Mouse (Mus musculus): Measurements from ENCODE around the gene Sprr2a3. TPM values are rescaled to one million over a fixed set of nuclear protein-coding genes. Genes with fewer than 3 reads are reported as not detected.
A peak's percentile ranks its signal among the peaks of the same experiment; 100 is the strongest.
"Not testable (repeated sequence)": the region's sequence is repeated elsewhere in the genome, so short reads cannot be mapped to it uniquely, and the experiment has no call there.

The Sprr2a3 gene
- not detected in 2 replicates for polyA plus RNA-seq (2015; fragmentation: Nextera tagmentation; extraction: Ambion mirVana)

- not testable (repeated sequence) for H3K36me3 ChIP-seq (ENCODE audit: insufficient read depth, low read length); ATAC-seq; H3K27ac ChIP-seq (ENCODE audit: low read length); H3K4me3 ChIP-seq (ENCODE audit: low read depth, low read length); H3K9ac ChIP-seq (replicated peaks; ENCODE audit: low read depth); H3K9me3 ChIP-seq (ENCODE audit: low read length); H3K27me3 ChIP-seq (replicated peaks; ENCODE audit: insufficient read depth, low read length); DNase-seq (ENCODE audit: low spot score); H3K4me1 ChIP-seq (ENCODE audit: insufficient read depth, low read depth, low read length); H3K4me2 ChIP-seq (replicated peaks; ENCODE audit: low read depth, low read length)
- WGBS, result 71% methylated on average over 1 of the region's 1 CpGs
Measured at GRCm38 (mm10) chr3:92285101-92285500, at the start of gene Sprr2a3. TSS of gene Sprr2a3 (plus strand) at chr3:92285417.

DNA sequence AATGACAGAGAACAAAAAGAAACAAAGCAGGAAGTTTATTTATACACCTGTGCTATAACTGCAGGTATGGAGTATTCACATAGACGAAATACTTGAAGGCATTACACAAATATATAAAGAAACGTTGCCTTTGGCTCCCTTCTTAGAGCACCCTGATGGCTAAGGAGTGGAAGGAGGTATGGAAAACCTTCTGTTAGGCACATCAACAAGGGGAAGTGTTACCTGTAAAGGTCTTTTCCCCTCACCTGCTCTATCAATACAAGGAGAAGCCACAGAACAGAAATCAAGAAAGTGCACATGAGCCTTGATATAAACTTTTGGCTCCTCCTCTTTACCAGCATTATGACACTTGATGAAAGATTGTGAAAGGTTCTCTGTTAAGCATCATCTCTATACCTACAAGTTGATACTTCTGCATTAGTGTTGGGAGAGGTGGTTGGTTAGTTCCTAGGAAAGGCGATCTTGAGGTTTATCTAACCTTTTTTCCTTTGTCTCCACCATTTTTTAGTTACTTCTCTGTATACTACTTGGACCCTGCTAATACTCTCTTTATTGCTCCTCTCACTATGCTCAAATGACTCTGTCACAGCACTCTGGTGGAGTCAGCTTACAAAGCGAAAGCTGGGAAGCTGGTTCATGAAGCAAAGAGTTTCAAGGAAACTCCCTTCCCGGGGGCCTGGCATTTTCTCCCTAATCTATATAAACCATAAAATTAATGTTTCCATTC is 48.6 kb upstream of the Sprr2a3 start:
- ATAC-seq, result peak; percentile 23
- DNase-seq (ENCODE audit: low spot score); H3K4me2 ChIP-seq (replicated peaks; ENCODE audit: low read depth, low read length); H3K4me3 ChIP-seq (ENCODE audit: low read depth, low read length); H3K27ac ChIP-seq (ENCODE audit: low read length); H3K27me3 ChIP-seq (replicated peaks; ENCODE audit: insufficient read depth, low read length); H3K4me1 ChIP-seq (ENCODE audit: insufficient read depth, low read depth, low read length); H3K9me3 ChIP-seq (ENCODE audit: low read length); H3K36me3 ChIP-seq (ENCODE audit: insufficient read depth, low read length); H3K9ac ChIP-seq (replicated peaks; ENCODE audit: low read depth): not testable (repeated sequence)
- no CpG with 5 or more reads among the region's 5 CpGs for WGBS

DNA sequence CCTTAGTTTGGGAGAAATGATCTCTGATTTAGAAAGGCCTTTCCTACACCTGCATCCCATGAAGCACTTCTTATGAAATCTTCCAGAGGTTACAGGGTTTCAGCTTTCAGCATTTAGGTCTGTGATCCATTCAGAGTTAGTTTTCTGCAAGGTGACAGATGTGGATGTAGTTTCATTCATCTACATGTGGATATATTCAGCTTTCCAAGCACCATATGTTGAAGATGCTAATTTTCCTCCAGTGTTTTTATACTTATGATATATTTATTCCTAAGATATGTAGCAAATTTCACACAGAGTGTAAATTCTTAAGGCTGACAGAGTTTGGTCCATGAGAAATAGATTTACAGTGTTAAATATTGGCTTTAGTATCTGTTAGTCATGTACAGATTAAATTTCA is 46.5 kb upstream of the Sprr2a3 start:
- not testable (repeated sequence) for H3K27ac ChIP-seq (ENCODE audit: low read length); H3K4me3 ChIP-seq (ENCODE audit: low read depth, low read length); H3K4me1 ChIP-seq (ENCODE audit: insufficient read depth, low read depth, low read length); H3K36me3 ChIP-seq (ENCODE audit: insufficient read depth, low read length); ATAC-seq; H3K9ac ChIP-seq (replicated peaks; ENCODE audit: low read depth); H3K27me3 ChIP-seq (replicated peaks; ENCODE audit: insufficient read depth, low read length); DNase-seq (ENCODE audit: low spot score); H3K9me3 ChIP-seq (ENCODE audit: low read length); H3K4me2 ChIP-seq (replicated peaks; ENCODE audit: low read depth, low read length)

DNA sequence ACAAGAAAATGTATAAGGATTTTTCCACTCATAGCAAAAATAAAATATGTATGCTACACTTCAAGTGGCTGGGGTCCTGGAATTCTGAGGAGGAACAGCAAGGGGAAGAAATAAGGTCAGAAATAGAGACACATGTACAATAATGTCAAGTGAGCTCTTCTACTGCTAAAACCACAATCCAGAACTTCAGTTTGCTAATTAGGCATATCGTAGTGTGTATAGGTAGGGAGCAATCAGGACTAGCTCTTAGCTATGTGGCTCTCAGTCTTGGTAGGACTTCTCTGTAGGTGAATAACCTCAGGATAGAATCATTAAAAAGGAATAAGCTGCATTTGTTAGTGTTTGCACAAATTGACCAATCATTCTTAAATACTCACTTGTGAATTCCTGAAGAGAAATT is 46.0 kb upstream of the Sprr2a3 start:
- H3K9ac ChIP-seq (replicated peaks; ENCODE audit: low read depth); H3K4me2 ChIP-seq (replicated peaks; ENCODE audit: low read depth, low read length); H3K36me3 ChIP-seq (ENCODE audit: insufficient read depth, low read length); H3K27me3 ChIP-seq (replicated peaks; ENCODE audit: insufficient read depth, low read length); H3K4me3 ChIP-seq (ENCODE audit: low read depth, low read length); ATAC-seq; H3K27ac ChIP-seq (ENCODE audit: low read length); H3K9me3 ChIP-seq (ENCODE audit: low read length); DNase-seq (ENCODE audit: low spot score); H3K4me1 ChIP-seq (ENCODE audit: insufficient read depth, low read depth, low read length): not testable (repeated sequence)
- no CpG with 5 or more reads among the region's 1 CpGs for WGBS

- not testable (repeated sequence) for H3K4me3 ChIP-seq (ENCODE audit: low read depth, low read length); ATAC-seq; H3K4me1 ChIP-seq (ENCODE audit: insufficient read depth, low read depth, low read length); H3K9me3 ChIP-seq (ENCODE audit: low read length); H3K9ac ChIP-seq (replicated peaks; ENCODE audit: low read depth); DNase-seq (ENCODE audit: low spot score); H3K4me2 ChIP-seq (replicated peaks; ENCODE audit: low read depth, low read length); H3K27me3 ChIP-seq (replicated peaks; ENCODE audit: insufficient read depth, low read length); H3K27ac ChIP-seq (ENCODE audit: low read length); H3K36me3 ChIP-seq (ENCODE audit: insufficient read depth, low read length)
Measured at GRCm38 (mm10) chr3:92244833-92245232, 40.4 kb upstream of the Sprr2a3 start.

DNA sequence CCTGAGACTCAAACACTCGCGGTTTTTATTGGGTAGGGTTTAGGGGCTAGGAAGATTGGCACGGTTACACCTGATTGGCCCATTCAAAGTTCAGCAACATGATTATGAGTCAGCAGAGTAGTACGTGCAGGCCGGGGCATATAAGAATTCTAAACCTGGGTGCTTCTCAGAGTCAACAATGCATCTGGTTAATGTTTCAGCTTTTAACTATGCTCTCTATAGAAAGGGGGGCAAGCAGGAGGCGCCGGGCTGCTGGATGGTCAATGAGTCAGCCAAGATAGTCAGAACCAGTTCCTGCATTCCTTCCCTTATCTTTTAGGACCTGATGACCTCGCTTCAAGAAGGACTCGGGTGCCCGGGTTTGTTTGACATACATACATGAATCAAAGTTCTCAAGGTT is 39.0 kb upstream of the Sprr2a3 start:
- peak; percentile 70 for ATAC-seq
- H3K4me3 ChIP-seq (ENCODE audit: low read depth, low read length); H3K27ac ChIP-seq (ENCODE audit: low read length); H3K9ac ChIP-seq (replicated peaks; ENCODE audit: low read depth); H3K27me3 ChIP-seq (replicated peaks; ENCODE audit: insufficient read depth, low read length); H3K36me3 ChIP-seq (ENCODE audit: insufficient read depth, low read length); H3K4me2 ChIP-seq (replicated peaks; ENCODE audit: low read depth, low read length); DNase-seq (ENCODE audit: low spot score); H3K9me3 ChIP-seq (ENCODE audit: low read length); H3K4me1 ChIP-seq (ENCODE audit: insufficient read depth, low read depth, low read length): not testable (repeated sequence)
- WGBS, result no CpG with 5 or more reads among the region's 10 CpGs

- not testable (repeated sequence) for H3K27me3 ChIP-seq (replicated peaks; ENCODE audit: insufficient read depth, low read length); H3K4me3 ChIP-seq (ENCODE audit: low read depth, low read length); H3K9ac ChIP-seq (replicated peaks; ENCODE audit: low read depth); H3K4me1 ChIP-seq (ENCODE audit: insufficient read depth, low read depth, low read length); H3K27ac ChIP-seq (ENCODE audit: low read length); H3K36me3 ChIP-seq (ENCODE audit: insufficient read depth, low read length); DNase-seq (ENCODE audit: low spot score); H3K4me2 ChIP-seq (replicated peaks; ENCODE audit: low read depth, low read length); H3K9me3 ChIP-seq (ENCODE audit: low read length)
- peak; percentile 75 for ATAC-seq
Measured at GRCm38 (mm10) chr3:92248494-92248893, 36.7 kb upstream of the Sprr2a3 start.

DNA sequence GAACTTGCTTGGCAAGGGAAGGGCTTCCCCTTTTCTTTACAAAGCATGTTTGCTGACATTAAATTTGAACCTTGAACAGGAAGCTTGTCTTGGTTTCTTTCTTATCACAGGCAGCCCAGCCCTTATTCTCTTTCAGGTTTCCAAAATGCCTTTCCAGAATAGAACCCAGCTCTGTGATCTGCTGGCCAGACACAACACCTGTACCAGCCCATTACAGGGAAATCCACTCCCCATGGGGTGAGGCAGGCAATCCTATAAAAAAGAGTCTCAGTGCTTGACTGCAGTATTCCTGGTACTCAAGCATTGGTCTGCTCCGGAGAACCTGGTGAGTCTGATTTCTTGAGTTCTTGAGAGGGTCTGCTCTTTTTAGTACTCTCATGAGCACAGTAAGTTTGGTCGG is 34.8 kb upstream of the Sprr2a3 start:
- not testable (repeated sequence) for ATAC-seq; H3K27ac ChIP-seq (ENCODE audit: low read length); DNase-seq (ENCODE audit: low spot score); H3K4me2 ChIP-seq (replicated peaks; ENCODE audit: low read depth, low read length); H3K27me3 ChIP-seq (replicated peaks; ENCODE audit: insufficient read depth, low read length); H3K36me3 ChIP-seq (ENCODE audit: insufficient read depth, low read length); H3K9me3 ChIP-seq (ENCODE audit: low read length); H3K9ac ChIP-seq (replicated peaks; ENCODE audit: low read depth); H3K4me1 ChIP-seq (ENCODE audit: insufficient read depth, low read depth, low read length); H3K4me3 ChIP-seq (ENCODE audit: low read depth, low read length)
- 82% methylated on average over 1 of the region's 2 CpGs for WGBS

DNA sequence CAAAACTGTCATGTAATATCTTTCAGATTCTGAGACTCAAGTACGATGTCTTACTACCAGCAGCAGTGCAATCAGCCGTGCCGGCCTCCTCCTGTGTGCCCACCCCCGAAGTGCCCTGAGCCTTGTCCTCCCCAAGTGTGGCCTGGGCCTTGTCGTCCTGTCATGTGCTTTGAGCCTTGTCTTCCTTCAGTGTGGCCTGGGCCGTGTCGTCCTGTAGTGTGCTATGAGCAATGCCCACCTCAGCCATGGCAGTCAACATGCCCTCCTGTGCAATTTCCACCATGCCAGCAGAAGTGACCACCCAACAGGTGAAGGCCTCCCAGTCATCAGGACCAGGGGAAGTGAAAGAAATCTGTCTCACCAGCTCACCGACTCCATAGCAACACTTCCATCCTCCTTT is 31.4 kb upstream of the Sprr2a3 start:
- H3K9ac ChIP-seq (replicated peaks; ENCODE audit: low read depth); H3K27me3 ChIP-seq (replicated peaks; ENCODE audit: insufficient read depth, low read length); H3K9me3 ChIP-seq (ENCODE audit: low read length); H3K4me3 ChIP-seq (ENCODE audit: low read depth, low read length); H3K4me2 ChIP-seq (replicated peaks; ENCODE audit: low read depth, low read length); H3K36me3 ChIP-seq (ENCODE audit: insufficient read depth, low read length); H3K4me1 ChIP-seq (ENCODE audit: insufficient read depth, low read depth, low read length); H3K27ac ChIP-seq (ENCODE audit: low read length); DNase-seq (ENCODE audit: low spot score): not testable (repeated sequence)
- WGBS, result no CpG with 5 or more reads among the region's 8 CpGs
- ATAC-seq, result peak; percentile 50

- not testable (repeated sequence) for H3K36me3 ChIP-seq (ENCODE audit: insufficient read depth, low read length); H3K27me3 ChIP-seq (replicated peaks; ENCODE audit: insufficient read depth, low read length); H3K4me1 ChIP-seq (ENCODE audit: insufficient read depth, low read depth, low read length); H3K9me3 ChIP-seq (ENCODE audit: low read length); H3K9ac ChIP-seq (replicated peaks; ENCODE audit: low read depth); H3K4me2 ChIP-seq (replicated peaks; ENCODE audit: low read depth, low read length); H3K4me3 ChIP-seq (ENCODE audit: low read depth, low read length); H3K27ac ChIP-seq (ENCODE audit: low read length); DNase-seq (ENCODE audit: low spot score)
- ATAC-seq, result 0 out of 2 replicates have a peak, but pooled peaks have one; percentile 10
Measured at GRCm38 (mm10) chr3:92258526-92258925, 26.7 kb upstream of the Sprr2a3 start.
